Mouse (Mus musculus) small intestine, adult 2 months (tissue): ENCODE results near the gene B9d2.
"Not testable (repeated sequence)": the region's sequence is repeated elsewhere in the genome, so short reads cannot be mapped to it uniquely, and the experiment has no call there.

ENCODE experiments used
- CTCF ChIP-seq: fragments of 200-500 bp; IDR thresholded peaks from 2 replicates; pipeline ENCODE4 v1.5.1; 2012; ENCODE audit warnings: low read depth, mild to moderate bottlenecking, control low read depth, inconsistent platforms, low read length, moderate library complexity, mixed read lengths; ENCODE audit not compliant: insufficient replicate concordance, insufficient read length; ENCODE audit errors: extremely low read depth
- POLR2A ChIP-seq: fragments of 200-500 bp; IDR thresholded peaks from 2 replicates; pipeline ENCODE4 v1.6.1; 2012; ENCODE audit warnings: low read depth, mild to moderate bottlenecking, control low read depth, inconsistent platforms, low read length, moderate library complexity

DNA sequence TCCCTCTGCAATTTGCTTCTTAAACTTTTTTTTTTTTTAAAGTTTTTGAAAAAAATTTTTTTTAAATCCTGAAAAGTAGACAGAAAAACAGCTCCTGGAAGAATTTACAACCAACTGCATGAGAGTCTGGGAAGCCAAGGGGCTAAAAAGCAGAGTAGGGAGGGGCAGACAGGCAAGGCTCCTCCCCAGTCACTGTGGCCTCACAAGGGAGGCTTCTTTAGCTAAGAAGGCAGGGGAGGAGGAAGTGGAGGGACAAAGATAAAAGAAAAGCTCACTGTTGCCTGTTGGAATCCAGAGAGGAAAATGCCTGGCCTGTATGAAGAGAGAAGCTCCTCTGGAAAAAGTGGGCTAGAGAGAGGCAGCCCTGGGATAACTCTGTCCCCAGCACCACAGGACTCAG, 41.2 kb downstream of the B9d2 start:
- TF ChIP-seq CTCF, POLR2A: not testable (repeated sequence)
